In genomic region chr11:63919211-63920098, GRCm38 (mm10) we compare ENCODE assay signal across 8 mouse cellular contexts. TPM values are rescaled to one million over a fixed set of nuclear protein-coding genes. Genes with fewer than 3 reads are reported as not detected.
DNase-seq lines count a peak whose midpoint lies in the region; ATAC-seq lines count a peak whose summit lies in the region.

No protein-coding gene starts in this region.

- peaks cover 19 to 47% of the 10 kb centered on the region in 2 experiments; a peak in 3 of 4 replicates for H3K4me1 ChIP-seq in heart, embryonic 14.5 days (ENCODE audit: control insufficient read depth in 2 of 2, insufficient read depth in 2 of 2, low read length in 2 of 2)
- H3K4me1 ChIP-seq in hindbrain, embryonic 16.5 days (ENCODE audit: control insufficient read depth, insufficient read depth, low read depth, low read length), result peaks cover 26% of the 10 kb centered on the region
- H3K4me1 ChIP-seq in midbrain, embryonic 15.5 days, result peaks cover 52% of the 10 kb centered on the region

- H3K9me3 ChIP-seq in heart, embryonic 14.5 days (ENCODE audit: control insufficient read depth, low read length), result no peaks in the 10 kb centered on the region
- H3K9me3 ChIP-seq in hindbrain, embryonic 16.5 days (ENCODE audit: control insufficient read depth, low read length), result no peaks in the 10 kb centered on the region
- H3K9me3 ChIP-seq in midbrain, embryonic 15.5 days, result no peaks in the 10 kb centered on the region

- ATAC-seq in heart, embryonic 14.5 days (ENCODE audit: insufficient number of reproducible peaks, insufficient read depth, low FRiP score, low read depth), result no peak
- ATAC-seq in hindbrain, embryonic 16.5 days, result no peak
- no peak for ATAC-seq in midbrain, embryonic 15.5 days (replicated peaks)

- H3K4me2 ChIP-seq in heart, embryonic 14.5 days (ENCODE audit: low read length), result peak overlapping the region; percentile 95
- H3K4me2 ChIP-seq in hindbrain, embryonic 16.5 days (ENCODE audit: low read length), result peak overlapping the region; percentile 89
- peak overlapping the region; percentile 89 for H3K4me2 ChIP-seq in midbrain, embryonic 15.5 days

- no peak for DNase-seq in heart, adult 18-20 months
- peak; percentile 48 for DNase-seq in ZHBTc4 (ENCODE audit: low read depth, low spot score)
- no peak for DNase-seq in urinary bladder, postnatal 36 days (ENCODE audit: low spot score in 2 of 2)
- DNase-seq in right cerebral cortex, adult 18-20 months, result no peak
- DNase-seq in urinary bladder, postnatal 4 days (ENCODE audit: low spot score in 2 of 2), result no peak

- H3K4me3 ChIP-seq in heart, embryonic 14.5 days (ENCODE audit: control insufficient read depth in 1 of 2, insufficient read depth in 1 of 2, low read depth in 1 of 2, low read length in 2 of 2), result peak overlapping the region; percentile 48 to 57
- H3K4me3 ChIP-seq in hindbrain, embryonic 16.5 days (ENCODE audit: low read length), result peak overlapping the region; percentile 56
- peak overlapping the region; percentile 60 for H3K4me3 ChIP-seq in midbrain, embryonic 15.5 days

- H3K27ac ChIP-seq in heart, embryonic 14.5 days (replicated peaks in 1 of 2; ENCODE audit: control insufficient read depth in 1 of 2, insufficient read depth in 1 of 2, low read depth in 2 of 2, low read length in 2 of 2), result no peak overlapping the region
- H3K27ac ChIP-seq in hindbrain, embryonic 16.5 days (ENCODE audit: low read depth, low read length), result no peak overlapping the region
- peak overlapping the region; percentile 61 for H3K27ac ChIP-seq in midbrain, embryonic 15.5 days

- peaks cover 56% of the 10 kb centered on the region for H3K27me3 ChIP-seq in heart, embryonic 14.5 days (ENCODE audit: control insufficient read depth, insufficient read depth, low read length)
- peaks cover 23% of the 10 kb centered on the region for H3K27me3 ChIP-seq in hindbrain, embryonic 16.5 days (replicated peaks; ENCODE audit: control insufficient read depth, insufficient read depth, low read length)
- peaks cover 32% of the 10 kb centered on the region for H3K27me3 ChIP-seq in midbrain, embryonic 15.5 days (replicated peaks)

- H3K36me3 ChIP-seq in heart, embryonic 14.5 days (ENCODE audit: control insufficient read depth, insufficient read depth, low read length), result no peaks in the 10 kb centered on the region
- H3K36me3 ChIP-seq in hindbrain, embryonic 16.5 days (ENCODE audit: control insufficient read depth, insufficient read depth, low read length), result no peaks in the 10 kb centered on the region
- no peaks in the 10 kb centered on the region for H3K36me3 ChIP-seq in midbrain, embryonic 15.5 days (replicated peaks)

- H3K9ac ChIP-seq in heart, embryonic 14.5 days (ENCODE audit: low read length), result peak overlapping the region; percentile 67
- peak overlapping the region; percentile 68 for H3K9ac ChIP-seq in hindbrain, embryonic 16.5 days (ENCODE audit: low read depth, low read length)
- peak overlapping the region; percentile 49 for H3K9ac ChIP-seq in midbrain, embryonic 15.5 days

- WGBS in heart, embryonic 14.5 days, result 8% methylated on average over 52 of the region's 52 CpGs
- 4% methylated on average over 52 of the region's 52 CpGs for WGBS in hindbrain, embryonic 16.5 days
- WGBS in midbrain, embryonic 15.5 days, result 2% methylated on average over 52 of the region's 52 CpGs

RNA-seq across cellular contexts. Expression of gene Hs3st3b1, which starts 2.6 kb away (rescaled TPM):
- 2.2 and 2.6 TPM in 2 replicates for polyA plus RNA-seq in heart, embryonic 14.5 days (2014; fragmentation: Nextera tagmentation; extraction: Ambion mirVana)
- 1 to 10 TPM in 1 of 2 experiments, under 1 TPM in 1; 0.79 to 1.3 TPM for total RNA-seq in heart, adult 18-20 months (2021)
- 4.8 and 5.6 TPM in 2 replicates for polyA plus RNA-seq in hindbrain, embryonic 16.5 days (2015; fragmentation: Nextera tagmentation; extraction: Ambion mirVana)
- polyA plus RNA-seq in midbrain, embryonic 15.5 days (2015; fragmentation: Nextera tagmentation; extraction: Ambion mirVana), result 13.0 and 14.2 TPM in 2 replicates
